Mouse (Mus musculus) adrenal gland, postnatal 4 days (tissue): Measurements from ENCODE around the gene C1qtnf9. TPM values are rescaled to one million over a fixed set of nuclear protein-coding genes. Genes with fewer than 3 reads are reported as not detected.

Source experiments
- total RNA-seq, 2 experiments: library from RNA; stranded (reverse); gene quantifications; 2 replicates each; pipeline ENCODE4 v1.2.3; 2021

The C1qtnf9 gene
- total RNA-seq, 2 experiments from 2014 or later, result 4.1 to 4.2 TPM

Other genes with a start within 250 kb of the C1qtnf9 start
- gene Spata13, start 134.1 kb upstream of the C1qtnf9 start, total RNA-seq, result 100 to 1,000 TPM; 140 to 145 TPM
- 10 to 100 TPM; 28.7 to 29.1 TPM for gene Mipep, start 16.4 kb downstream of the C1qtnf9 start, total RNA-seq